Mouse (Mus musculus) testis, postnatal 14 days (tissue): ENCODE measurements around the gene Cacna2d3.

Experiments used
- DNase-seq: peaks from one replicate; pipeline ENCODE4 v3.0.0; 2021; ENCODE audit warnings: low spot score

Cacna2d3 gene

DNA sequence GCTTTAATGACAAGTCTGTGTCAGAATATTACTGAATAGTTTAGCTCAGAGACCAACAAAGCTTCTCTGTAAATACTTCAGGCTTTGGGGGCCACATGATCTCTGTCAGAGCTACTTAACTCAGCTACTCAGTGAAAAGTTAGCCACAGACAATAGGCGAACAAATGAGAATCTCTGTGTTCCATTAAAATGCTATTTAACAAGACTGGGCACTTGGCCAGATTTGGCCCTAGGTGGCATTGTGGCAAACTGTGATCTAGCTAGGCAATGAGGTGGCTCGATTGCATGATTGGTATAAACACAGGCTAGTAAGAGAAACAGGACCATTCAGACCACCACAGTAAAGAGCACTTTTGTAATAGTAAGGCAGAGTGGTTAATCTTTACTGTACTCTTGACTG lies 478.1 kb downstream of the Cacna2d3 start:
- DNase-seq = no peak

DNA sequence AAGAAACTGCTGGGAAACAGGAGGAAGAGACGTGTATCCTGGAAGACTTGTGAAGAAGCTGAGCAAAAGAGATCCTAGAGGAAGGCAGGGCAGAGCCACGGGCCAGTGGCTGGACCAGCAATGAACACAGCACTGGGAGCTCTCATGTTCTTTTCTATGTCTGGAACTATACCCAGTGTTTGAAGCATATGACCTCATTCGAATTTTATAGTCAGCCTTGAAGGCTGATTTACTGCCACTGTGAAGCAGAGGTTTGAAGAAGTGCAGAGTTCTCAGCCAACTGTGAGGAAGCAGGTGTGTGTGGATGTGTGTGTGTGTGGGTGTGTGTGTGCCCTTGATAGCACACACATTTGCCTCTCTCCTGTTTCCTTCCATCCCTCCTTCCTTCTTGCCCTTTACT lies 483.2 kb downstream of the Cacna2d3 start:
- DNase-seq = no peak

DNA sequence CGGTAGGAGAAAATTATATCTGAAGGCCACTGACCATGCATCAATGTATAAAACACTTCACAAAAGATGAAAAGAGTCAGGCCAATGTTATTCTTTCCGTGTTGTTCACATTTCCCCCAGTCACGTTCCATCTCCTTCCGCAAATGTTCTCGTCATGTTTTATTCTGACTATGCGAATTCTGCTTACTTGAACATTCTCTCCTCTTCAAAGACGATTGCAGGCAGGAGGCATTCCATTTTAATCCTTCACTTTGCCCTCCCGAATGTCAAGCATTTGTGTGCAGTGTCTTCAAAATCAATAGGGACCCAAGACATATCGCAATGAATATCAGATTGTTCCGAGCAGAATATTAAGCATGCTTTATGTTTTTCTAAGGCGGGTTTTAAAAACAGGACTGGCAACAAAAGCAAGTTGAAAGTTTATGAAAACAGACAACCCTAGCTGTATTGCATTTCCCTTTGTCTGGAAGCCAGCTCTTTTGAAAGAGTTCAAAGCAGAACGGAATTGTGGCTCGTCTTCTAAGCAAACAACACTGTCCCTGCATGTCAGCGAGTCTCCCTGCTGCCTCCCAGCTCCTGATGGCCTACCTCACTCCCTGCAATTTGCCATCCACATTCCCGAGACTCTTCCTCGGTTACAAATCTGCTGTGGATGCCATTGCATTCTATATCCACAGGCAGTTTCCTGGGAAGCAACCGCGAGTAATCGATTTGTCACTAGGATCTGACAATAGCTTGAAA lies 492.5 kb downstream of the Cacna2d3 start:
- no peak for DNase-seq

DNA sequence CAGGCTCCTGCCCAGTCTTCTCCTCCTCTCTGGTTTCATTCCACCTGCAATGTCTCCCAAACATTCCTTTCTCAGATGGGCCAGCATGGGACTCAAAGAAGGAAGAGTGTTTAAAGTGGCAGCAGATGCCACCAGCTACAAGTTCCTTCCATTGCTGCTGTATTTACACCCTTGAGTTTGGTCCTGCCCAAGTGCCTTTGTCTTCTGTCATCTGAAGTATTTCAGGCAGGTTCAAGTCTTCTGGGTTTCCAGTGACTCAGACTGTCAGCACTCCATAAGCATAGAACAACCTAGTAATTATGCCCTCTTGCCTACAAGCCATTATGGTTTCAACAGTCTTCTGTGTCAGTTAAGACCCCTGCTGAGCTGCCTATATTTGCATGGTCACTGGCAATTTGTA lies 493.2 kb downstream of the Cacna2d3 start:
- DNase-seq = no peak

DNA sequence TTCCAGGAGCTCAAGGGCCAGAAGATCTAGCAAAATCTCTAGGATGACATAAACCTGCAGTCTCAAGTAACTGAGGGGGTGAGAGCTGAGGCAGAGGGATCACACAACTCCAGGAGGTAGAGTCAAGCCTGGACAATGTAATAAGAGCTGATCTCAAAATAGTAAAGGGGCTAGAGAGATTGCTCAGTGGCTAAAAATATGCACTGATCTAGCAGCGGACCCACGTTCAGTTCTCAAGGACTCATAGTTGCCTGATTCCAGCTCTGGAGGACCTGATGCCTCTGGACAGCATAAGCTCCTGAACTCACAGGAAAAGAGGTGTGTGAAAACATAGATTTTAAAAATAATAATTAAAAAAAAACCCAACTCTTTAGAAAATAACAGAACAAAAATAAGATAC lies 493.7 kb downstream of the Cacna2d3 start:
- no peak for DNase-seq

DNA sequence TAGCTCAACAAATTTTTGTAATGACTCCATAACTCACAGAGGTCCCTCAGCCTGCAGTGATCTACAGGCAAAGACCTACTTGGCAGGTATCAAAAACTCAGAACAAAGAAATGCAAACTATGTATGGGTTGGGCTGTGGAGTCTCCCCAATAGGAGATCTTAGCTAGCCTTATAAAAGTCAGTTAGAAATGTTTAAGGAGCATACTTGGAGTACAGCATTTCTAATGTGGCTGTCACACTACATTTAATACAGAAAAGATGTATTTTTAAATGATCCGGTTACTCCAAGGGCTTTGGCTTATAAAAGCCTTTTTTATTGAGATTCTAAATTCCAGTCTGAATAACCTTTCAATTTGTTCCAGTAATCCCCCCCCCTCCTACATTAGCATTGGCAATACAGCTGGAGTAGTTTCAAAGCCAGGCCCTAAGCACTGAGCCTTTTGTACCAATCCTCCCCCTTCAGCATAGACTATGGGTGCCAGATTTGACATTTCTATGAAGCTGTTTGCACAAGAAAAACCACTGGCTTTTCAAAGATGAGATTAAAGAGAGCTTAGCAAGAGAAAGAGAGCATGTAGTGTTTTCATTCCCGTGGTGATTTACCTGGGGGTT lies 495.8 kb downstream of the Cacna2d3 start:
- DNase-seq = no peak

DNA sequence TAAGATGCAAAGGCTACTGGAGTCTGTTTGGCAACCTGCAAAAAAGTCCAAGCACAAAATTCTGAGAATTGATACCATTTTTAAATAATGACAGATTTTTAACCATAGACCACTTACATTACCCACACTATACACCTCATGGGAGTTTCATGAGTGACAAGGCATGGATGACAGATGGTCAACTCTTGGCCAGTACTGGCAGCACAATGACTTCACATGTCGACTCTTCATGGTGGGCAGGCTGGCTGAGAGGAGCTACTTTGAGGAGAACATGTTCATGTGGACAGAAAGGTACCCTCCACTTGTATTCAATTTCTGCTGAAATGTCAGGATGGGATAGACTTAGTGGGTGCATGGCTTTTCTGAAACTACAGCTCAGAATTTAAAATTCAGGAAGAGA lies 498.7 kb downstream of the Cacna2d3 start:
- DNase-seq = no peak

DNA sequence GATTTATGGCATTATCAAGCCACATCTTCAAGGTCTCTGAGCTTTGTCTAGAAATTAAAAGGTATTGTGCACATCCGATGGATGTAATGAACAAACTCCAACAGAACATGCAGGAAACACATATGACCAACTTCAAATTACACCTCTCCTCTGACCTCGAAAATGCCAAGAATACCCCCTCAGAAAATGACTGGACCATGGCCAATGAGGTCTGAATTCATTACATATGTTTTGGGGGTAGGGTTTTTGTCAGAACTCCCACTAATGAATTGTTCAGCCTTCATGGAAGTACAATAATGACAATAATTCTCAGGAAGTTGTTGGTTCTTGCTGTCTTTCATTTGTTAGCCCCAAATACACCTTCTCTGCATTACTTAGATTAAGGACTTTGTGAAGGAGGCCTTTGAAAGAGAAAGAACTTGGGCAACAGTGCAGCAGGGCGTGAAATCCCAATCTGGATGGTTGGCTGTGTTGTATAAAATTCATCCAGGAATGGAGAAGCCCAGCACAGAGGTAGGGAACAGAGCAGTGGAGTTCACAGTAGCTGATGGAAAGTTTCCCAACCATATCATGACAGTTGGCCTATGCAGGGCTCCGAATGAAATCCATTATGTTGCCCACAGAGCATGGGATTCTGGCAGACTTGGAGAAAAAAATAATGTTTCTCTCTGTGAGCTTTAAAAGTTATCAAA lies 499.3 kb downstream of the Cacna2d3 start:
- no peak for DNase-seq

DNA sequence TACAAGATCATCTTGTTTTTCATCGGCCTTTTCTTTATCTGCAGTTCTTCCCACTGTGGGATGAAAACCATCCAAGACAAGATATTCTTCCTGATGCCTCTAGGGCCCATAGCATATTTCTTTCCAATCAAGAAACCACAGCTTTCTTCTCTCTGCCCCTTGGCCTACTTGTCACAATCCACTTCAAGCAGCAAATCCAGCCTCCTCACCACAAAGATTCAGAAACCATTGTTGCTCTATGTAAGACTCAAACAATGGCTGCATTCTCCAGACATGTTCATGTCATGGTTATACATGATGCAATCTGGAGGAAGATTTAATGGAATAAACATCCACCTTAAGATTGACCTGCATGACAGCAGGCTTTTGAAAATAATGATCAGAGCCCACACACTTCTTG lies 505.6 kb downstream of the Cacna2d3 start:
- DNase-seq = no peak

DNA sequence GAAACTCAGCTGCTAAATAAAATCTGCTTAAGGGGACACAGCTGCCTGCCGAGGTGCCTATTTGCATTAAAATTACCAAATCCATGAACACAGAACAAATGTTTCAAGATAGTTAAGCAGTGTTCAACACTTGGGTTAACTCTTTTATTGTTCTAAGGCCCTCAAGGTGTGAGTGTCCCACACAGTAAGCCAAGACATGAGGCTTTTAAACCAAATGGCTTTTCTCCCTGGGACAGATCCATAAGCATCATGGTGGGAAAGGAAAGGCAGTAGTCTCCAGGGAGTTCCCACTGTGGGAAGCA lies 516.7 kb downstream of the Cacna2d3 start:
- no peak for DNase-seq

DNA sequence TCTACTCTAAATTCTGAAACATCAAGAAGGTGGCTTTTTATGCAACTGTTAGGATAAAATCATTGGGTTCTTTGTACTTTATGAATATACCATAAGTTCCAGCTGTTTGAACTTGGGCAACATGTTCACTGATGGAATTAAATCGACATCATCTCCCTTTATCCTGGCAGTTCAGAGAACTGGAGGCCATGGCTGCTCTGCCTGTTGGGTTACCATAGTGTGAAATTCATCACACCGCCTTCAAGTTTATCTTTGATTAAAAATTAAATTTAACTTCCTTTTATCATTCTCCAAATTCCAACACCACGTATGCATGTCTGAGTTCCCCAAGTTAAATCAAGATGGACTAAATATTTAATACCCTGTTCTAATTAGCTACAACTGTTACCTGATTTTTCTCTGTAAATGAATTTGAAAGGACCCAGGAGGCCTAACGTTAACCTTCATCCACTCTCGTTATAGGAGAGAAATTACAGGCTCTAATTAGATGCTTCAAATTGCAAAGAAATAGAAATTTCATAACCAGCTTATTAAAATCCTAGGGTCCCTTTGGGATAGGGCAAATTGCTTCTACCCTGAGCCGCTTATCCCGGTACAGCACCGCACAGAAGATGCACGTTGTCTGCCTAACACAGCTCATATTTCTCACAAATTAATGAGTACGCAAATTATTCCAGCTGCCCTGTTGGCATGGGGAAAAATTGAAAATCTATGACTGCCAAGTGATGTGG lies 517.3 kb downstream of the Cacna2d3 start:
- no peak for DNase-seq

DNA sequence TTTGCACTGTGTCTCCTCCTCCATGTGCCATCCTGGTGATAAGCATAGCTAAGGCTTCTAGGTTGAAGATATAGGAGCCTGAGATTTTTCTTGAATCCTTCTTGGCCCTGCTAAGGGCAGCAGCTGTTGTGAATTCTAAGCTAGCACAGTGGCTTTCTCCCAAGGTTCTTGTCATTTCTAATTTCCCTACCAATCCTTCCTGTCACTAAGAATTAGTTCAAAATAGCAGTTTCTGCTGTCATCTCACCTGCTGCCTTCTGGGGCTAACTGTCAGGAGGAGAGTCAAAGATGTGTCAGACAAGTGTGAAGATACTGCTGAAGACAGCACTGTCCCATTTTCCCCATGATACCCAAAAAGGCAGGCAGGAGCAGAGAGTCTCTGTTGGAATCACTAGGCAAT lies 525.5 kb downstream of the Cacna2d3 start:
- no peak for DNase-seq

DNA sequence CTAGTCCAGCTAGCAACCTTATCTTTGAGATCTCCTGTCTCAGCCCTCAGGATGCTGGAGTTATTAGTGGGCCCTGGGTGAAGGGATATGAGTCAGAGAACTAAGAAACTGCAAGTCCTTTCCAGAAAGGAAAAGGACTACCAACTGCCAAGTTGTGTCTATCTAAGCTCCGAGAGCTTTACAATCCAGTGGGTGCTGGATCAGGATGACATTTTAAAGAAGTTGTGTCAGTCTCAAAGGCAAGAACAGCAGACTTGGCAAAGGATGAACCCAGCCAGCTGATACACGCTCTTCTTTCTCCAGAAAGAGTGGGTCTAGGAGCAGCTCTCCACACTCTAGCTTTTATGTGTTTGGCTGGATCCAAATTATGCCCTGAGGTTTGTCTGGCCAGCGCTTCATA lies 530.2 kb downstream of the Cacna2d3 start:
- DNase-seq = no peak

DNA sequence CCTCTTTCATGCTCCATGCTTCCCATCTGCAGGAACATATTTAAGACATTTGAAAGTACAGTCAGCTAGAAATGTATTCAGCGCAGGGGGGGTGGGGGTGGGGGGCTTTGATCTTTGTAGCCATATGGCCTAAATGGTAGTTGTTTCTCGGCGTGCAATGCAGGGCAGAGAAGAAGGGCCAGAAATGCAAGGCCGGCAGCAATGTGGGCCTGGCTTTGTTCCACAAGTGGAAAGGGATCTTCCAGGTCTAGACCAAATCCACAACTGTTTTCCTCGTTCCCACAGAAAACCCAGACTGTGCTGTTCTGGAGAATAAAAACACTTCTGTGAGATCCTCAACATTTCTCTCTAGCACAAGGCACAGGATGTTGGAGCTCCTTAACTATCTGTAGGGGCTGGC lies 537.9 kb downstream of the Cacna2d3 start:
- no peak for DNase-seq

DNA sequence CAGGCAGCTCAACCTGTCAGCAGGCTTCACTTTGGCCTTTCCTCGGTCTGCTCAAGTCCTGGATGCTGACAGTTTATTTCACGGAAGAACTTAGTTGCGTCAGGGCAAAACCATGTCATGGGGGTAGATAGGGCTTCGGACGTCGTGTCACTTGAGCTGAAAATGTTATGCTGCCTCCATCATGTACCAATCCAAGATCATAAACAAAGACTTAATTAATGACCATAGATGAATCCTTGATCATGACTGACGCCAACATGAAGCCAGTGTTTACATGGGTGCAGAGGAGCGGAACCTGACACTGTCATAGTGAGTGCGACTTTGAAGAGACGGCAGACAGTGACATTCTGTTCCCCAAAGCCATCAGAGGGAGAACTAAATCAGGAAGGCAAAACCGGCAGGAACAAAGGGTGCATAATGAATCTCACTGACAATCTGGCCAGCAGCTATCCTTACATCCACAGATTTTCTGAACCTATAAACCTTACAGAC lies 542.2 kb downstream of the Cacna2d3 start:
- DNase-seq = no peak

DNA sequence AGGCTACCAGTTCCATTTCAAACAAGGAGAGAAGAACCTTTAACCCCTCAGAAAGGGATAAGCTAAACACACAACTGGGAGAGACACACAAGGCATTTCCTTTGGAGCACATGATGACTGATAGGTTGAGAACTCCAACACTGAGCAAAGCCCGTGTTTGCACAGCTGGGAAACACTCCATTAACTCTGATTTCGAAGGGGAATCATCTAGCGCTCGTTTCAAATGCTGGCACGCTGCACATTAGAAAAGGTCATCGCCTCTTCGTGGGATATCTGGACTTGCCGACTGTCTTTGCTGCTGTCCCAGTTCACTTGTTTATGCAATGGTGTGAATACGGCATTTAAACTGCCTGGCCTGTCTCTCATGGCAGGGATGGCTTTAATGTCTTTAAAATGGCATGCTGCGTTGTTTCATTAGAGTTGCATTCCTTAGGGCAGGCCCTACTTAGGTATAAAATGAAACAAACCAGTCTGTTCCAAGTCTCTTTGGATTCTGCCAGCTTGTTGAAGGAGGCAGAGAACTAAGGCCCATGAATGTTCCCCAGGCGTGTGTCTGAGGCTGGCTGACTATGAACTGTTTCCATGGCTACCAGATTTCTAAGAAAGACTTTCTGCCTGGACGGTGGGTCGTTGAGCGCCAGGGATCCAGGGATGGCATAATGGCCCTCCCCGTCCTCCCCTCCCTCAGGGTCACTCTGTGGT lies 542.8 kb downstream of the Cacna2d3 start:
- no peak for DNase-seq

DNA sequence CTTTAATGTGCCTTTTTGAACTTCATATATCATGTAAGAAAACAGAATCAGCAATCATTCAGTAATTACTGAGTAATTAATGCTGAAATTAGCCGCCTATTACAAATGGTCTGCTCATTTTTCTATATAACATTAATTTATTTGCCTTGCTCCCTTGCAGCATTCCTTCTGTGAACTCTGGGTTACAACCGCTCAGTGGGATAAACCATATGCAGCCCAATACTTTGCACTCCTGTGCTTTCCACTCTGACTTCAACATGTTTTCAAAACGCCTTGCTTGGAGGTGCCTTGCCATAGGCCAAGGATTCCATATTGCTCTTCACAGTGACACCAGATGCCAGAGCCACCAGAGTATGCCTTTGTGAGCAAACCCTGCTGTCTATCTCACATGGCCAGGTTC lies 546.9 kb downstream of the Cacna2d3 start:
- DNase-seq = no peak

DNA sequence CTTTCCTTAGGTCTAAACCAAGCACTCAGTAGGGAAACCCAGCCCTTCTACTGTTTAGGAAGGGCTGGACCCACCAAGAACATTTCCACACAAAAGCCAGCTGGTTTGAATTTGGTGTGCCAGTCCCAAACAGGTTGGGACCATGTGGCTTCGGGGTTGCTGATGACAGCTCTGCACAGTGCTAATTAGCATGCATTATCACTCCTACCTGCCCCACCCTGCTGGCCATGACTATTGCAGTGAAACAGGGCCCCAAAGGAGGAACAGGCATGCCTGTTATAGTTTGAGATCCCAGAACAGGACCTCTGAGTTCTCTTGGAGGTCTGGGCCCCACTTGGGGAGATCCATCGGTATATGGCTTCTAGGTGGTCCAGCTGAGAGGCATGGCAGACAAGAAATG lies 549.5 kb downstream of the Cacna2d3 start:
- DNase-seq = no peak

DNA sequence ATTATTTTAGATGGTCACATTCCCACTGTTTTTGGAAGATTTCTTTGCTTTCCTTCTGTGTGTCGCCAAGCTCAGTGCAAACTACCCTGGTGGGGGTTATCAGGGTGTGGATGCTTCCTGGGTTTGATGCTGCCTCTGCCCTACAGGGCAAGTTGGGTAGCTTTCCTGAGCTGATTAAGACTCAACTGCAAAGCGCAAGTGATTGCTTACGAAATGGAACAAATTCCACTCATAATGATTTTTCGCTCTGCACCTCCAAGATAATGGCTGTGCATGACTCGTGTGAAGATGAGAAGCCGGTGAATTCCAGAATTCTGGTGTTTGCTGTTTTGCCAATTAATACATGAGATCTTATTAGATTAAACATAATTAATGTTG lies 557.0 kb downstream of the Cacna2d3 start:
- no peak for DNase-seq

DNA sequence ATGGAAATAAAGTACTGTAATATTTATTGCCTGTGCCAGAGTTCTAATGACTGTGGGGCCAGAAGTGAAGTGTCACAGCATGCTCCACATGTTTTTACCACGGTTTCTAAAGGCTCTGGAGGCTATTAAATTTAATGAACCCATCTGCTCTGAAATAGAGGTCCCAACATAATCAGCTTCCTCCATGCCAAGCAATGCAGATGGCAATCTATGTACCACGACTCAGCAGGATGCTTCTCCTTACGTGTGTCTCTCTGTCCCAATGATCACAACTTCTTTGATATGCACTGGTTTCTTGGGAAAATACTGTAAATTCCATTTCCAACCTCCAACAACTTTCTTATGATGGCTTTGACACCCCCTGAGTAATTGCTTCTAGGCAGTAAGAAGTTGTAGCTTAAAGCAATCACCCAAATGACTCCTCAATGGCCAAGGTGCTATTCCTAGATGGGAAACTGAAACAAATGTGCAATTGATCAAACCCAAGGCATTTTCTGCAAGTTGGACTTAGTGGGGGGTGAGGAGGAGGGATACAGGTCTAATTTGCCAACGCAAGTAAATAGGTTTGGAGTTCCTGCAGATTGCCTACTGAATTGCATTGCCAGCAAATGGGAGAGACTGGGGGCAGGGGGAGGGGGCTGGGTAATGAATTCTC lies 557.5 kb downstream of the Cacna2d3 start:
- no peak for DNase-seq

DNA sequence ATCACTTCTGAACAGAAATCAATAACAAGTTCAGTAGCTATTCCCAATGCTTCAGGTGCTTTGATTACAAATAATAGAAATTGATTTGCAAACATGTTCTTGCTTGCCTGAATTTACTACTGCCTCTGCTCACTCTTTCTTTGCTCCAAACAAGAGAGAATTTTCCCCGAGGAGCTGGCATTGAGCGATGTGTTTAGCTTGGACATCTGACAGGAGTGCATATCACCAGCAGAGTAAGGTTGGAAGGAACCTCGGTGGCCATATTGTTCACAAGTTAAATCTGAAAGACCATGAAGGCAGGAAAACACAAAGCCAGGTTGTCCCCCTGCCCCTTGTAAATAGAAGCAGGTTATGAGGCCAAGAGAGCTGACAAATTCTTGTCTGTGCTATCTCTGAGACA lies 561.9 kb downstream of the Cacna2d3 start:
- no peak for DNase-seq

DNA sequence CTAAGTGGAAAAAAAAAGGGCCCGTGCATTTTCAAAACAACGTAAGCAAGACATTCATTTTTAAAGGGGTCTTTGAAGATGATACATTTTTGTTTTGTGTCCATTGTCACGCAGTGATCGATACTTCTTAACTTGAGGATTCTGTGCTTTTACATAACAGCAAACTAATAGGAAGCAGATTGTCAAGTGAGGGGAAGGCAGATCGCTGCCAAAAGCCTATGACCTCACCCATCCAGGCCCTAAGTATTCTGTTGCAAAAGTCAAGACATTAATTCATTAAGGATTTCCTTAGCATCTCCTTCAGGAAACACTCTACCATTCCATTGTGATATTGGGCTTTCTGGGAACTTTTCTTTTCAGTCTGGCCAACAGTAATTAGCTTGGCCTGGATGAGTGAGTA lies 564.6 kb downstream of the Cacna2d3 start:
- no peak for DNase-seq
